Comparison of ENCODE assay signal across 8 mouse cellular contexts in genomic region chr11:110450091-110450757, GRCm38 (mm10). TPM values are rescaled to one million over a fixed set of nuclear protein-coding genes. Genes with fewer than 3 reads are reported as not detected.
DNase-seq lines count a peak whose midpoint lies in the region; ATAC-seq lines count a peak whose summit lies in the region.

No protein-coding gene starts in this region.

- WGBS in kidney, embryonic 15.5 days: 23% methylated on average over 15 of the region's 15 CpGs
- 44% methylated on average over 15 of the region's 15 CpGs for WGBS in heart, embryonic 13.5 days
- WGBS in lung, embryonic 16.5 days: 25% methylated on average over 15 of the region's 15 CpGs

- no peak overlapping the region for H3K27ac ChIP-seq in kidney, embryonic 15.5 days
- H3K27ac ChIP-seq in heart, embryonic 13.5 days (replicated peaks): no peak overlapping the region
- H3K27ac ChIP-seq in lung, embryonic 16.5 days (ENCODE audit: low read length): no peak overlapping the region; the same call in 1 of the 2 replicates

- H3K36me3 ChIP-seq in kidney, embryonic 15.5 days: no peaks in the 10 kb centered on the region
- no peaks in the 10 kb centered on the region for H3K36me3 ChIP-seq in heart, embryonic 13.5 days
- H3K36me3 ChIP-seq in lung, embryonic 16.5 days (ENCODE audit: control insufficient read depth, insufficient read depth, low read length): no peaks in the 10 kb centered on the region

- H3K4me1 ChIP-seq in kidney, embryonic 15.5 days: peaks cover 48% of the 10 kb centered on the region
- peaks cover 43% of the 10 kb centered on the region for H3K4me1 ChIP-seq in heart, embryonic 13.5 days
- peaks cover 43% of the 10 kb centered on the region for H3K4me1 ChIP-seq in lung, embryonic 16.5 days (replicated peaks; ENCODE audit: control insufficient read depth, insufficient read depth, low read length)

- H3K27me3 ChIP-seq in kidney, embryonic 15.5 days: no peaks in the 10 kb centered on the region
- peaks cover 14% of the 10 kb centered on the region for H3K27me3 ChIP-seq in heart, embryonic 13.5 days (replicated peaks)
- no peaks in the 10 kb centered on the region for H3K27me3 ChIP-seq in lung, embryonic 16.5 days (ENCODE audit: control insufficient read depth, insufficient read depth, low read depth, low read length)

- peak; percentile 48 for ATAC-seq in kidney, embryonic 15.5 days (replicated peaks; ENCODE audit: low FRiP score)
- ATAC-seq in heart, embryonic 13.5 days (ENCODE audit: extremely low read depth, insufficient number of reproducible peaks, low FRiP score, low TSS enrichment): no peak
- peak; percentile 67 for ATAC-seq in lung, embryonic 16.5 days (ENCODE audit: low read depth)

- H3K4me2 ChIP-seq in kidney, embryonic 15.5 days: peak overlapping the region; percentile 44
- H3K4me2 ChIP-seq in heart, embryonic 13.5 days: peak overlapping the region; percentile 50
- peak overlapping the region; percentile 40 for H3K4me2 ChIP-seq in lung, embryonic 16.5 days (ENCODE audit: low read depth, low read length)

- H3K9me3 ChIP-seq in kidney, embryonic 15.5 days (replicated peaks): no peaks in the 10 kb centered on the region
- no peaks in the 10 kb centered on the region for H3K9me3 ChIP-seq in heart, embryonic 13.5 days
- H3K9me3 ChIP-seq in lung, embryonic 16.5 days (ENCODE audit: control insufficient read depth, low read length): no peaks in the 10 kb centered on the region

- H3K9ac ChIP-seq in kidney, embryonic 15.5 days: no peak overlapping the region
- no peak overlapping the region for H3K9ac ChIP-seq in heart, embryonic 13.5 days
- no peak overlapping the region for H3K9ac ChIP-seq in lung, embryonic 16.5 days (ENCODE audit: low read length)

- no peak for DNase-seq in kidney, adult 18-20 months
- peak; percentile 13 for DNase-seq in adrenal gland, postnatal 25 days
- DNase-seq in frontal cortex, postnatal 36 days (ENCODE audit: low spot score in 2 of 2): no peak
- no peak for DNase-seq in embryo, embryonic 10.5 days (ENCODE audit: low spot score)
- no peak for DNase-seq in frontal cortex, adult 2 months (ENCODE audit: extremely low spot score in 1 of 2, low spot score in 1 of 2)

- no peak overlapping the region for H3K4me3 ChIP-seq in kidney, embryonic 15.5 days (replicated peaks)
- H3K4me3 ChIP-seq in heart, embryonic 13.5 days: no peak overlapping the region
- no peak overlapping the region for H3K4me3 ChIP-seq in lung, embryonic 16.5 days (ENCODE audit: low read length)

RNA-seq across cellular contexts. Expression of gene Map2k6, which starts 51.3 kb away (rescaled TPM):
- polyA plus RNA-seq in kidney, embryonic 15.5 days (2015; fragmentation: Nextera tagmentation; extraction: Ambion mirVana): 21.9 and 22.9 TPM in 2 replicates
- total RNA-seq in adrenal gland, postnatal 25 days (2021): 7.5 and 11.1 TPM in 2 replicates
- polyA plus RNA-seq in heart, embryonic 13.5 days (2015; fragmentation: Nextera tagmentation; extraction: Ambion mirVana): 13.6 and 14.4 TPM in 2 replicates
- 16.8 and 17.6 TPM in 2 replicates for polyA plus RNA-seq in lung, embryonic 16.5 days (2015; fragmentation: Nextera tagmentation; extraction: Ambion mirVana)
- 10.7 TPM in 2 replicates for polyA plus RNA-seq in frontal cortex, adult 2 months (2012; rRNA removed)
